Mouse (Mus musculus) bone marrow, adult 2 months (tissue): ENCODE measurements around the gene Pdzrn4.

Source experiments
- CTCF ChIP-seq: fragments of 200-500 bp; IDR thresholded peaks from 2 replicates; pipeline ENCODE4 v1.5.1; 2011; ENCODE audit warnings: low read length, control low read depth; ENCODE audit not compliant: control insufficient read depth, insufficient read depth
- POLR2A ChIP-seq: fragments of 200-500 bp; IDR thresholded peaks from 2 replicates; pipeline ENCODE4 v1.6.1; 2011; ENCODE audit warnings: low read depth, mild to moderate bottlenecking, control low read depth, low read length, borderline replicate concordance; ENCODE audit not compliant: control insufficient read depth

DNA sequence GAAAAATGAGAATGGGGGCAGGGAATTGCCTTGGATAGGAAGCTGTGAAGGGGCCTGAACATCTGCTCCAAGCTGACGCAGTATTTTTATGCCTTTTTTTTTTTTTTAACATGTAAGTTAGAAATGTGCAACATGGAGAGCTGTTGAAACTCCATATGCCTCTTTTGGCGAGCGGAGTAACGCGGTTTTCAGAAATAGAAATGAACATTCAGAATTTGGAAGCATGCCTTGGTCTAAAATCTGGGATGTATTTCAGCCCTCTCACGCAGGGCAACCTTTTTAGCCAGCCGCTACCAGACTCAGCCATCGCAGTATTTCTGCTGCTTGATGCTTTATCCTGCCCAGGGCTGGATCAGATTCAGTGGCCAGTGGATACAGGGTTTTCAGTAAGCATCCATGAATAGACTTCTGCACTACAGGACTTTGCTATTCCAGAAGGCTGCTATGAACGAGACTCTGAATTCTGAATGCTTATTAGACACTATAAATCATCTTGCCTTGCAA, 225.1 kb downstream of the Pdzrn4 start:
- no peak for TF ChIP-seq POLR2A
- no peak for TF ChIP-seq CTCF
